Mouse (Mus musculus) forebrain, embryonic 15.5 days (tissue): ENCODE results near the gene Olfr382. TPM values are rescaled to one million over a fixed set of nuclear protein-coding genes. Genes with fewer than 3 reads are reported as not detected.
"Not testable (repeated sequence)": the region's sequence is repeated elsewhere in the genome, so short reads cannot be mapped to it uniquely, and the experiment has no call there.

ENCODE experiments used
- ATAC-seq: fragments of 200-750 bp; cut with Nextera tagmentation; replicated peaks from 2 replicates; pipeline ENCODE4 v1.8.0; 2017; ENCODE audit warnings: mild to moderate bottlenecking, moderate TSS enrichment, moderate library complexity
- H3K27ac ChIP-seq: fragments of 300-500 bp; sonication (generic); replicated peaks from 2 replicates; pipeline ENCODE4 v1.5.1; 2015; ENCODE audit warnings: mild to moderate bottlenecking, inconsistent platforms
- H3K27me3 ChIP-seq: fragments of 300-500 bp; sonication (generic); 2 replicates; pipeline ENCODE4 v1.6.1; 2015; ENCODE audit warnings: inconsistent platforms
- H3K36me3 ChIP-seq: fragments of 300-500 bp; sonication (generic); 2 replicates; pipeline ENCODE4 v1.6.1; 2015; ENCODE audit warnings: mild to moderate bottlenecking, inconsistent platforms
- H3K4me1 ChIP-seq: fragments of 300-500 bp; sonication (generic); 2 replicates; pipeline ENCODE4 v1.6.1; 2015; ENCODE audit warnings: inconsistent platforms
- H3K4me2 ChIP-seq: fragments of 300-500 bp; sonication (generic); replicated peaks from 2 replicates; pipeline ENCODE4 v1.6.1; 2015; ENCODE audit warnings: mild to moderate bottlenecking, inconsistent platforms
- H3K4me3 ChIP-seq: fragments of 300-500 bp; sonication (generic); 2 replicates; pipeline ENCODE4 v1.5.1; 2015; ENCODE audit warnings: mild to moderate bottlenecking, inconsistent platforms
- H3K9ac ChIP-seq: fragments of 300-500 bp; sonication (generic); replicated peaks from 2 replicates; pipeline ENCODE4 v1.6.1; 2015; ENCODE audit warnings: mild to moderate bottlenecking, inconsistent platforms
- H3K9me3 ChIP-seq: fragments of 300-500 bp; sonication (generic); 2 replicates; pipeline ENCODE4 v1.6.1; 2016; ENCODE audit warnings: inconsistent platforms
- WGBS: fragments of 180-500 bp; shearing (Covaris S2); methylation state at CpG from one replicate; pipeline ENCODE4 v1.1.7; 2015; ENCODE audit warnings: mixed read lengths; 5-methylcytosine and 5-hydroxymethylcytosine counted together
- polyA plus RNA-seq: library from polyadenylated mRNA; unstranded; fragments of >200 nt; fragmentation: Nextera tagmentation; extraction: Ambion mirVana; gene quantifications from 2 replicates; pipeline ENCODE4 v1.2.1, GENCODE M21; 2015

The Olfr382 gene
- not detected in 2 replicates for polyA plus RNA-seq

GRCm38 (mm10) chr11:73517097-73517496 is at the start of gene Olfr382:
Gene Olfr382 (minus strand): TSS chr11:73517197.
- Histone ChIP-seq H3K27me3 (no peaks in the 10 kb centered on the region), H3K9ac (no peak within 1 kb of the TSS), H3K36me3 (no peaks in the 10 kb centered on the region), H3K4me2 (no peak within 1 kb of the TSS), H3K4me3 (no peak within 1 kb of the TSS), H3K4me1 (no peaks in the 10 kb centered on the region), H3K27ac (no peak within 1 kb of the TSS), H3K9me3 (peaks cover 7% of the 10 kb centered on the region; the same call in 1 of the 2 replicates)
- no peak for ATAC-seq

- H3K9ac ChIP-seq, H3K4me3 ChIP-seq, ATAC-seq, H3K4me2 ChIP-seq, H3K36me3 ChIP-seq, H3K27ac ChIP-seq, H3K4me1 ChIP-seq, H3K9me3 ChIP-seq, H3K27me3 ChIP-seq: not testable (repeated sequence)
- 84% methylated on average over 1 of the region's 1 CpGs for WGBS
Observed at GRCm38 (mm10) chr11:73528971-73529370, 12.0 kb upstream of the Olfr382 start.

GRCm38 (mm10) chr11:73491503-73491902 is 25.5 kb downstream of the Olfr382 start, which contains the start of gene Olfr381:
Gene Olfr381 (minus strand): TSS chr11:73491603.
- H3K36me3 ChIP-seq, result no peaks in the 10 kb centered on the region

More at GRCm38 (mm10) chr11:73491503-73491902, 25.5 kb downstream of the Olfr382 start, which contains the start of gene Olfr381:
- no peak within 1 kb of the TSS for H3K4me3 ChIP-seq
- H3K9ac ChIP-seq, result no peak within 1 kb of the TSS
- no peak within 1 kb of the TSS for H3K27ac ChIP-seq
- no peak for ATAC-seq
- H3K4me1 ChIP-seq, result no peaks in the 10 kb centered on the region
- H3K27me3 ChIP-seq, result no peaks in the 10 kb centered on the region
- H3K4me2 ChIP-seq, result no peak within 1 kb of the TSS
- 0 out of 2 replicates have a peak, but pooled peaks cover 3% of the 10 kb centered on the region for H3K9me3 ChIP-seq

Other genes with a start within 250 kb of the Olfr382 start
- gene Trpv3, start 249.8 kb downstream of the Olfr382 start, polyA plus RNA-seq, result 0.06 and 0.09 TPM in 2 replicates
- gene Aspa, start 187.6 kb downstream of the Olfr382 start, polyA plus RNA-seq, result 0.54 and 0.57 TPM in 2 replicates
- not detected in 2 replicates for gene Gm49340, start 187.5 kb downstream of the Olfr382 start, polyA plus RNA-seq
- not detected in 2 replicates for gene Spata22, start 187.5 kb downstream of the Olfr382 start, polyA plus RNA-seq
- not detected in 2 replicates for gene Olfr20, start 166.4 kb downstream of the Olfr382 start, polyA plus RNA-seq
- gene Olfr376, start 146.0 kb downstream of the Olfr382 start, polyA plus RNA-seq, result not detected in 2 replicates
- gene Olfr1, start 117.6 kb downstream of the Olfr382 start, polyA plus RNA-seq, result not detected in 2 replicates
- gene Olfr378, start 88.7 kb downstream of the Olfr382 start, polyA plus RNA-seq, result not detected in 2 replicates
- not detected in 2 replicates for gene Olfr380, start 59.7 kb downstream of the Olfr382 start, polyA plus RNA-seq
- not detected in 2 replicates for gene Olfr381, start 25.6 kb downstream of the Olfr382 start, polyA plus RNA-seq
- not detected in 2 replicates for gene Olfr385, start 75.8 kb upstream of the Olfr382 start, polyA plus RNA-seq
- gene Olfr384, start 81.4 kb upstream of the Olfr382 start, polyA plus RNA-seq, result not detected in 2 replicates
- gene Zfp735, start 171.6 kb upstream of the Olfr382 start, polyA plus RNA-seq, result not detected in 2 replicates